Mouse (Mus musculus): ENCODE measurements at regions not wholly inside any gene's neighbourhood (a gene's known extent, or its start where the extent isn't known, plus 50 kb on each side); places are given as distances from the start of the nearest gene placed in this dataset.
"Not testable (repeated sequence)": the region's sequence is repeated elsewhere in the genome, so short reads cannot be mapped to it uniquely, and the experiment has no call there.

DNA sequence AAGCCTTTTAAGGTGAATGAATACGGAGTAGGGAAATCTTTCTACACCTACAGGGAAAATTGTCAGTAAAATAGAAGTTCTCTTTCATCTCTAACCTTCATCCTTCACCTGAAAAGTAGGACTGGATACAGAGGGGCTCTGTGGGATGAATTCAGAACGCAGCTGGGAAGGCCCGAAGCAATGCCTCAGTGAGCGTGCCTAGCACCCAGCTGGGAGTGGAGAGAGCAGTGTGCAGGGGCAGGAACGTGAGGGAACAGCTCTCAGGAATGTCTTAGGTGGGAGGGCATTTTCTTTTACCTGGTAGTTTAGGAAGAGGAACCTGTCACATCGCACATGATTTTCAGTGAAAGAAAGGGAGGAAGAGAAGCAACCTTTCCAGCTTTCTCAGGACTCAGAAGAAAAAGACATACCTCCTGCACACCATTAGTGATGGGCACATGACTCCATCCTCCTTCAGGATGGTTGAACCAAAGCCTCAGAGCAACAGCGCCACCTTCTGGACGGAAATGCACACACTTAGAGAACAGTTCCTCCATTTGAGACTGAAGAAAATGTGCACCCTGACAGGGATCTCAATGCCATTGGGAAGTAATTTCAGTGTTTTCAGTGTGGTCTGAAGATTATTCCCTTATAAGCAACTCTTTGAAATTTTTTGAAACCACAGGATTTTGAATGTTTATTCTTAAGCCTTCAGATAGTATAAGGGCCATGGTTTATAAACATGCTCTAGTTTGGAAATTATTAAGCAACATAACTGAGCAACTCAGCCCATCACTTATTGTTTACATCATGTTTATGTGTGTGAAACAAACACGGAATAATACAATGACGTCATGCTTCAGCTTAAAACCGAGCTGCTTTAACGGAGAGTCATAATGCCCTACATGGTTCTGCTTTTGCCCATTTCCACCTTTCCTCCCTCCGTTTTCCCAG, 68.9 kb downstream of the AI429214 start:
- H3K9ac ChIP-seq (replicated peaks; ENCODE audit: low read length, poor library complexity, severe bottlenecking): no peak overlapping the region
- peak; percentile 87 for DNase-seq (ENCODE audit: low spot score)
- peak; percentile 69; the same call in 1 of the 2 replicates for ATAC-seq (ENCODE audit: low FRiP score)
- H3K4me3 ChIP-seq (ENCODE audit: low read depth, low read length): no peak overlapping the region
- TF ChIP-seq CTCF (IDR thresholded peaks at IDR 0.05): peak; percentile 97
- no peak overlapping the region for H3K27ac ChIP-seq (ENCODE audit: low read depth, low read length)
- H3K4me1 ChIP-seq (ENCODE audit: insufficient read depth, low read length): no peaks in the 10 kb centered on the region
- no peaks in the 10 kb centered on the region for H3K27me3 ChIP-seq (ENCODE audit: insufficient read depth, low read length)
- WGBS: 32% methylated on average over 13 of the region's 13 CpGs
- no peaks in the 10 kb centered on the region for H3K36me3 ChIP-seq (ENCODE audit: insufficient read depth, low read length)
- H3K9me3 ChIP-seq (ENCODE audit: low read length): no peaks in the 10 kb centered on the region
- H3K4me2 ChIP-seq (ENCODE audit: low read depth, low read length, poor library complexity, severe bottlenecking): no peak overlapping the region

GRCm38 (mm10) chr8:37063764-37064331, 70.4 kb downstream of the AI429214 start:
- Histone ChIP-seq H3K4me2 (ENCODE audit: low read depth, low read length, poor library complexity, severe bottlenecking) (no peak overlapping the region), H3K27ac (ENCODE audit: low read depth, low read length) (no peak overlapping the region), H3K27me3 (ENCODE audit: insufficient read depth, low read length) (no peaks in the 10 kb centered on the region), H3K4me3 (ENCODE audit: low read depth, low read length) (no peak overlapping the region), H3K9me3 (ENCODE audit: low read length) (no peaks in the 10 kb centered on the region), H3K9ac (replicated peaks; ENCODE audit: low read length, poor library complexity, severe bottlenecking) (no peak overlapping the region), H3K4me1 (ENCODE audit: insufficient read depth, low read length) (no peaks in the 10 kb centered on the region), H3K36me3 (ENCODE audit: insufficient read depth, low read length) (no peaks in the 10 kb centered on the region)
- 19% methylated on average over 12 of the region's 12 CpGs for WGBS
- ATAC-seq (ENCODE audit: low FRiP score): peak; percentile 44; the same call in 1 of the 2 replicates
- peak; percentile 98 for TF ChIP-seq CTCF (IDR thresholded peaks at IDR 0.05)
- peak; percentile 83 for DNase-seq (ENCODE audit: low spot score)

DNA sequence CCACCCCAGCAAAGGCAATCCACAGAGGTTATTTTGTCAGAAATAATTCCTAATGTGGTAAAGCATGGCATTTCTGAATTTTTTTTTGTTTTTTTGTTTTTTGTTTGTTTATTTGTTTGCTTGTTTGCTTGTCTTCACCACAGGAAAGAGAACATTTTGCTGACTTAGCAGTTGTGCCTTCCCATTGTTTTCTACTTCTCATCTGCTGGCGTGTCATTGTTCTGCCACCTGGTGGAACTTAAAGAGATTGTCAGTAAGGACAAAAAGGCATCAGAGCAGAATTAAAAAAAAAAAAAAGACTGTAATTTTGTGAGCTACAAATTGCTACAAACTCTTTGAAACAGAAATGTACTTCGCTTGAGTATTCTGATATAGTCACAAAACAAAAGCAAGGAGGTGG, 79.5 kb downstream of the AI429214 start:
- DNase-seq (ENCODE audit: low spot score): peak; percentile 53

GRCm38 (mm10) chr8:37099727-37100126, 106.3 kb downstream of the AI429214 start:
- Histone ChIP-seq H3K4me1 (ENCODE audit: insufficient read depth, low read length) (no peaks in the 10 kb centered on the region), H3K4me3 (ENCODE audit: low read depth, low read length) (no peak overlapping the region), H3K27ac (ENCODE audit: low read depth, low read length) (no peak overlapping the region), H3K27me3 (ENCODE audit: insufficient read depth, low read length) (no peaks in the 10 kb centered on the region), H3K4me2 (ENCODE audit: low read depth, low read length, poor library complexity, severe bottlenecking) (no peak overlapping the region), H3K9me3 (ENCODE audit: low read length) (no peaks in the 10 kb centered on the region), H3K9ac (replicated peaks; ENCODE audit: low read length, poor library complexity, severe bottlenecking) (no peak overlapping the region), H3K36me3 (ENCODE audit: insufficient read depth, low read length) (no peaks in the 10 kb centered on the region)
- WGBS: 81% methylated on average over 2 of the region's 2 CpGs
- TF ChIP-seq CTCF (IDR thresholded peaks at IDR 0.05): no peak
- no peak for DNase-seq (ENCODE audit: low spot score)
- ATAC-seq (ENCODE audit: low FRiP score): no peak

More for the DNA sequence above, 79.5 kb downstream of the AI429214 start:
- H3K36me3 ChIP-seq (ENCODE audit: insufficient read depth, low read length): no peaks in the 10 kb centered on the region
- ATAC-seq (ENCODE audit: low FRiP score): no peak
- no peaks in the 10 kb centered on the region for H3K9me3 ChIP-seq (ENCODE audit: low read length)
- H3K4me3 ChIP-seq (ENCODE audit: low read depth, low read length): no peak overlapping the region
- no peaks in the 10 kb centered on the region for H3K4me1 ChIP-seq (ENCODE audit: insufficient read depth, low read length)
- H3K27me3 ChIP-seq (ENCODE audit: insufficient read depth, low read length): no peaks in the 10 kb centered on the region
- peak; percentile 76 for TF ChIP-seq CTCF (IDR thresholded peaks at IDR 0.05)
- no peak overlapping the region for H3K4me2 ChIP-seq (ENCODE audit: low read depth, low read length, poor library complexity, severe bottlenecking)
- no peak overlapping the region for H3K9ac ChIP-seq (replicated peaks; ENCODE audit: low read length, poor library complexity, severe bottlenecking)
- no peak overlapping the region for H3K27ac ChIP-seq (ENCODE audit: low read depth, low read length)
- 27% methylated on average over 2 of the region's 2 CpGs for WGBS

DNA sequence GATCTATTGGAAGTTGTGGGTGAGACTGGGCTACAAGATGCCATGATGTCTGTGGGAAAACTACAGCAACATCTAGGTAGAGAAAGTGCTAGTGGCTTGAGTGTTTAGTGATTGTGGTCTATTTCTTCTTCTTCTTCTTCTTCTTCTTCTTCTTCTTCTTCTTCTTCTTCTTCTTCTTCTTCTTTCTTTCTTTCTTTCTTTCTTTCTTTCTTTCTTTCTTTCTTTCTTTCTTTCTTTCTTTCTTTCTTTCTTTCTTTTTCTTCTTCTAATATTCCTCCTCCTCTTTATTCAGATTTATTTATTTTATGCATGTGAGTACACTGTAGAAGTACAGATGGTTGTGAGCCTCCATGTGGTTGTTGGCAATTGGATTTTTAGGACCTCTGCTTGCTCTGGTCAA, 119.0 kb downstream of the AI429214 start:
- not testable (repeated sequence) for H3K27me3 ChIP-seq (ENCODE audit: insufficient read depth, low read length); ATAC-seq (ENCODE audit: low FRiP score); H3K36me3 ChIP-seq (ENCODE audit: insufficient read depth, low read length); H3K9ac ChIP-seq (replicated peaks; ENCODE audit: low read length, poor library complexity, severe bottlenecking); H3K4me3 ChIP-seq (ENCODE audit: low read depth, low read length); H3K27ac ChIP-seq (ENCODE audit: low read depth, low read length); H3K9me3 ChIP-seq (ENCODE audit: low read length); H3K4me2 ChIP-seq (ENCODE audit: low read depth, low read length, poor library complexity, severe bottlenecking); H3K4me1 ChIP-seq (ENCODE audit: insufficient read depth, low read length); DNase-seq (ENCODE audit: low spot score)

DNA sequence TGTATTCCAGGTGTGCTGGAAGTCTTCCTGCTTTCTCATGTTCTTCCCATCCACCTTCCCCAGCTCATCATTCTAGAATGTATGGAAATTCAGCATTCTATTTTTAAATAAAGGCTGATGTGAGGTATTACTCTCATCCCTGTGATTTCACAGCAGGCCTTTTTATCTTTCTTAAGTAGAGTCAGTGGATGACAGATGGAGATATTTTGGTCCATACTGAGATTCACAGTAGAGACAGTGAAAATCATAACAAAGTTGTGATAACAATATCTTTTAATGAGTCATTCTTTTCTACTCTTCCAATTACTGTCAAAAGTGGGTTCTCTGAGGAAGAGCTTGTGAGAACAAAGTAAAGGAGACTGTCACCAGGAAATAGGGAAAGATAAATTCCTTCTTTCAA, 132.4 kb downstream of the AI429214 start:
- H3K9me3 ChIP-seq (ENCODE audit: low read length): 0 out of 2 replicates have a peak, but pooled peaks cover 2% of the 10 kb centered on the region
- H3K9ac ChIP-seq (replicated peaks; ENCODE audit: low read length, poor library complexity, severe bottlenecking): no peak overlapping the region
- no peak for TF ChIP-seq CTCF (IDR thresholded peaks at IDR 0.05)
- no peaks in the 10 kb centered on the region for H3K4me1 ChIP-seq (ENCODE audit: insufficient read depth, low read length)
- no peak overlapping the region for H3K27ac ChIP-seq (ENCODE audit: low read depth, low read length)
- DNase-seq (ENCODE audit: low spot score) (no peak), ATAC-seq (ENCODE audit: low FRiP score) (no peak)
- H3K4me2 ChIP-seq (ENCODE audit: low read depth, low read length, poor library complexity, severe bottlenecking): no peak overlapping the region
- H3K4me3 ChIP-seq (ENCODE audit: low read depth, low read length): no peak overlapping the region
- no peaks in the 10 kb centered on the region for H3K36me3 ChIP-seq (ENCODE audit: insufficient read depth, low read length)
- H3K27me3 ChIP-seq (ENCODE audit: insufficient read depth, low read length): no peaks in the 10 kb centered on the region

All from midbrain, postnatal 0 days (tissue).